Mouse (Mus musculus): ENCODE data around the gene Kat6b.

Kat6b gene

GRCm38 (mm10) chr14:21599446-21600173 is 118.4 kb downstream of the Kat6b start:
- DNase-seq = no peak

DNA sequence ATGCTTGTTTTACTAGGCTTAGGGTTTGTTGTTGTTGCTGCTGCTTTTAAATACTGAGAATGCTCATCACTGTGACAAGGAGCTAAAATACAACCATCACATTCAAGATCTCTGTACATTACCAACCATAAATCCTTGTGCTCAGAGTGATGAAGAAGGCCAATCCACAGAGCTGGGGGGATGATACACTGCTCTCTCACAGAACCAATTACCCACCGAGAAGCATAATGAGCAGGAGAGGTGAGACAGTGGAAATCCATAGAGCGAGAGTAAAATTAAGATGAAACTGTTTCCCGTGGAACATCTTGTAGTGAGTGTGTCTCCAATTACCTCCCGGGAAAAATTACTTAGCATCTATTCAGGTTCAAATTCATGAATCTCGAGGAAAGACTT is 118.9 kb downstream of the Kat6b start:
- no peak for DNase-seq

- DNase-seq = no peak
Measured at GRCm38 (mm10) chr14:21600628-21601027, 119.4 kb downstream of the Kat6b start.

- no peak for DNase-seq
Measured at GRCm38 (mm10) chr14:21602166-21602565, 120.9 kb downstream of the Kat6b start.

- DNase-seq = no peak
Measured at GRCm38 (mm10) chr14:21602937-21603336, 121.7 kb downstream of the Kat6b start.

DNA sequence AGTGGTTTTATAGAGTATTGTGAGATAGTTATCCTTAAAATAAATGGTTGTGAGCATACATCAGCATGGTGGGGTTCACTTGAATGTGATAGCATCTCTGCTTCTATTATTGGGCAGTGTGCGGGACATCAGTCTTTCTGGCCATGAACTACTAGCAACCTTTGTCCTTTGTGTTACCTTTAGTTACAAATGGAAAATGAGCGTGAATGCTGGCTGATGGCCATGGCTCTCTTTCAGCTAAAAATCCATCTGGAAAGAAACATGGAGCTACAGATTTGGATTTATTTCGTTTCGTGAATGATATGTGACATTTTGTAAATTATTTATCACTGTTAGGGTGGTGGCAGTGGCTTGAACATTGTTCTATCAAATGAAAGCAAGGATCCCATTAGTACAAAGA is 126.5 kb downstream of the Kat6b start:
- DNase-seq = no peak

- DNase-seq = no peak
Measured at GRCm38 (mm10) chr14:21608886-21609285, 127.7 kb downstream of the Kat6b start.

DNA sequence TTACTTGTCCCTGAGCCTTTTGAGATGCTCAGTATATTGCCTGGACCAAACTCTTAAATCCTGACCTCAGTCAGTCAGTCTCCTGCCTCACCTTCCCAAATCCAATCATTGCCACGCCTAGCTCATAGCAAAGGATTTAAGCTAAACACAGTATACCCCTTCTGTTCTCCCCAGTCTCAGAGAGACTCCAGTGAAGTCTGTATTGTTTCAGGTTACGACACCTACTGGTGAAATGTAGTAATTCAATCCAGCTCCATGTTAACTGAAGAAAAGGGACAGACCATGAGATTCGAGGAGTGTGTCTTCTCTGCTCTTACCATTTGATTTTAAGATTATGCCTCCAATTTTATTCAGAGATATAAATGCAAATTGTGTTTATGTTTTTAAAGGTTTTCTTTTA is 129.0 kb downstream of the Kat6b start:
- peak in 1 of 2 experiments; percentile 44 for DNase-seq

DNA sequence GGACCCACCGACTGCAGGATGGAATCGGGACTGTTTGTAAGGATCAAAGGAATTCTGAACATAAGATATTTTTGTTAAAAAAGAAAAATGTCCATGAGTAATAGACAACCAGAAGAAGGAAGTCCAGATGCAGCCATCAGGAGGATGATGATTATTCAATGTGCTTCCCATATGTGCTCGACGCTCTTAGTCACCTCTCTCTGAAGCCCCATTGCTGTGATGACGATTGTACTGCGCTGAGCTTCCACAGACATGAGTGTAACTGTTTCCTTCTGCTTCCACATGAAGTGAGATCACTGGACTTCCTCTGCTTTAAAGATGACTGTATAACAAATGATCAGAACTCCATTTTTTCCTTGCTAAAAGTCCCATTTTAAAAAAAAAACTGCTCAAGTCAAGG is 131.8 kb downstream of the Kat6b start:
- DNase-seq = no peak

- no peak for DNase-seq
Measured at GRCm38 (mm10) chr14:21614103-21614502, 132.9 kb downstream of the Kat6b start.

DNA sequence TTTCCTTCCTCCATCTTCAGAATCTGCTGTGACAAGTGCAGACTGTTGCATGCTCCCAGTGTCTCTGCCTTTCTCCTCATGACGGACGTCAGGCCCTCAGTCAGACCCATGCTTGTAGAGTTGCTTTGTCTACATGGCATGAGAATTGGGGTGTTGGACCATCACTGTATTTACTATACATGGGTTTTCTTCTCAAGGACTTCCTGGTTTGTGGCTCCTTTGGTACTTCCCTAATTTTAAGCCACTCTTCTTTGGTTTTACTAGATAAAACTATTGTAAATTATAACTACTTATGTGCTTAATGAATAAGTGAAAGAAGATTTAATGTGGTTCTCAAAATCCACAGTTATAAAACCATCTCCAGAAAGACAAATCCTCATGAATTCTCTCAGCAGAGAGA is 134.6 kb downstream of the Kat6b start:
- DNase-seq = no peak

- DNase-seq = no peak
Measured at GRCm38 (mm10) chr14:21617221-21617980, 136.2 kb downstream of the Kat6b start.

DNA sequence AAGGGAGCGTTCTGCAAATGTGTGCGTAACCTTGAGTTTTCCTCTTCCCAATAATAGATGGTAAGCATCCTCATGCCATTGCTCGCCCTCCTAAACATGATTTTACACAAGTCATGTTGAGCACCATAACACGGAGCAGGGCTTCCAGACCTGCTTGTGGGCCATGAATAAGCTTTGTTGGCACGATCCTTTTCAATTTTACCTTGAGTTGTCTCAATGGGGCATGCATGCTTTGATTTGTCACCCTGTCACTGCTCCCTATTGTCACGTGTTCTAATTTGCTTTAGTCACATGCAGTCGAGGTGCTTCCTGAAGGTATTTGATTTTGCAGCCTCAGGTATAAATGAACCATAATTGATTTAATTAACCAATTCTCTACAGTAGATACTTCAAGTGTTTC is 138.7 kb downstream of the Kat6b start:
- no peak for DNase-seq

GRCm38 (mm10) chr14:21625946-21626345 is 144.7 kb downstream of the Kat6b start:
- no peak for DNase-seq

DNA sequence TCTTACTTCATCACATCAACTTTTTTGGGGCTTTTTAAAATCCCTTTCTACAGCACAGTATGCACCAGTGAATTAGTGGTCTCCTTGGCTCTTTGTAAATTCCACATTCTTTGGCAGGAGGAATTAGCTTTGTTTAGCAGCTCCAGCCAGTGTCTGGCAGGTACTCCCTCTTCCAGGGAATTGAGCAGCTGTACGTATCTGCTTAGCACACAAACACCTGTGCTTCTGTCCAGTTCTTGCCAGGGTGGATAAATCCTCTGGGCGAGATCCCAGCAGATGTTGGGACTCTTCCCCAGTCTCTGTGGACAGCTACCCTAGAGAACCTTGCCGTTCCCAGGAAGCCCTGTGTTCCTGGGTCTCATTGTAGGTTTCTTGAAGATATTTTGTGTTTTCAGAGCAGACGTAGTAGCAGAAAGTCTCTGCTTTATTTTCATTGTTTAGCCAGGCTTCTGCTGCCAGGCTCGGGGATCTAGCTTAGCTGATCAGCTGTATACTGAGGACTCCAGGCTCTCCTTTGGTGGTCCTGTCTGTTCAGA is 150.5 kb downstream of the Kat6b start:
- DNase-seq = no peak

DNA sequence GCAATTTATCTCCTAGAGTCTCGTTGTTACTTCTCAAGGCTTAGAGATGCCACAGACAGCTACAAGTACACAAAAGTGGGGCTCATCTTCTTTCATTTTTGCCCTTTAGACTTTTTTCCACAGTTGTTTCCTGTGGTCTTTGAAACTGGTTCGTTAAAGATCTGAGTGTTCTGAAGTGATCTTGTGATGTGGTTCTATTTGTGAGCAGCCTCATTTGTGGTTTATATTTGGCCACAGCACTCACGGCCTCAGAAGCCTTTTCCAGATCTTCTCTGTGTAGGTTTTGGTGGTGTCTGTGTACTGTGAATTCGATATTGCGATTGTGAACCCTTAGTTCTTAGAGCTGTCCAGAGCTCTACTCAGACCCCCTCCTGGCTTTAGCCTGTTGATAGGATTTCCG is 155.3 kb downstream of the Kat6b start:
- no peak for DNase-seq

DNA sequence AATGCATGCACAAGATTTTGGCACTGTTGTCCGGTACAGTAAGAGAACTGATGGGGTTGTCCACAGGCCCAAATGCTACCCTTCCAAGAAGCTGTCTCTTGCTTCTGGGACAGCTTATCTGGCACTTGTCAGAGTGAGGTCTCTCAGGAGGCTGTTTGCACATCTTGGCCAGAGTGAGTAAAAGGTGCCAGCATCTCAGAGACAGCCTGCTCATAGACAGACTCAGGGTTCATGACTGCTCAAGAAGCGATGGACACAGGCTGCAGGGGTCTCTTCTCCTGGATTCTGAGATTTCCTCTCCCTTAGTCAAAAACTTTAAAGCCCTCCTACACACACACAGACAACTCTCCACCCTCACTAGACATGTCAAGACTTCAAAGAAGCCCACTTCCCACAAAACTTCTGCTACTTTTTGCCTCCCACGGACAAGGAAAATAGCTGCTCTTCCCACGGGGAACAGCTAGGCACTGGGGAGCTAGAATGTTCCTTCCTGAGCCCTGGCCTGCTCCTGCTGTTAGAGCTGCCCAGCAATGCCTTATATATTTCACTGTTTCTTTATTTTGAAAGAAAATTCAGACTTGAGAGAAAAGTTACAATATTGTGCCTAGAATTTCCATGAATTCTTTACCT is 159.7 kb downstream of the Kat6b start:
- no peak for DNase-seq

- DNase-seq = no peak
Measured at GRCm38 (mm10) chr14:21653813-21654212, 172.6 kb downstream of the Kat6b start.

GRCm38 (mm10) chr14:21659155-21659554 is 177.9 kb downstream of the Kat6b start:
- DNase-seq = no peak

GRCm38 (mm10) chr14:21659652-21660051 is 178.4 kb downstream of the Kat6b start:
- peak; percentile 76 to 80 for DNase-seq

DNA sequence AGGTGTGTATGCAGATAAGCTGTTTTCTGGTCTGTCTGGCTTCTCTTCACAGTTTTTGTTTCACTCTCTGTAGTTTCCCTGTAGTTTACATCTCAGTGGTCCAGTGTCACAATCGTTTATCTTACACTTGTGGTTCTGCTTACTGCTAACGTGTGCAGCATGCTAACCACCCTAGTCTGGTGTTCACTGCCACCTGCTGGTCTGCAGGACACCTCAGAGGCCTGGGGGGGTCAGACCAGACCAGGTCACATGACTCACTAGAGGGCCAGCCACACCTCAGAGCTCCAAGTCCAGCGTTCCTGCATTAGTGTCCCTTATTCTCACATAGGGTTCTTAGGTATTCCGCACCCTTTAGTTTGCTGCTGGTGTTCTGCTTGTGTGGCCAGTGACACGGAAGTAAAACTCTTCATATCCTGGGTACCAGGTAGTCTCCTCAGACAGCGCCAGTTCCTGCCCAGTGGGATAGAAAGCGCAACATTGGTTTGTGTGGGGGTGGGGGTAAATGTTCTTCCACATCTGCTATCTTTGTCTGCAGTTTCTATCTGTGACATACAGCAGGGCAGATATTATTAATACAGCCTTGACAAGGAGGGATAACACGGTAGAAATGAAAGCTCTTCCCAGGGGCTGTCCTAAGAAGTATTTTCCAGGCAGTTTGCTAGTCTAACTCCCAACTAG is 181.4 kb downstream of the Kat6b start:
- no peak for DNase-seq

DNA sequence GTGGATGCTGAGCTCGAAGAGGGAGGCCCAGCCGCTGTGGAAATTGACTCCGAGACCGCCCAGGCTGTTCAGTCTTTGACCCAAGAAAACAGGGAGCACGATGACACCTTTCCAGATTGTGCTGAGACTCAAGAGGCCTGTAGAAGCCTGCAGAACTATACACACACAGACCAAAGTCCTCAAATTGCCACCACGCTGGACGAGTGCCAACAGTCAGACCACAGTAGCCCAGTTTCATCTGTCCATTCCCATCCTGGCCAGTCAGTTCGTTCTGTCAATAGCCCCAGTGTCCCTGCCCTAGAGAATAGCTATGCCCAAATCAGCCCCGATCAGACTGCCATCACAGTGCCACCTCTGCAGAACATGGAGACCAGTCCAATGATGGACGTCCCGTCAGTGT is 188.0 kb downstream of the Kat6b start:
- no peak for DNase-seq

Data from cerebellum, postnatal 36 days (tissue).